9 mouse cellular contexts compared by ENCODE assay signal in the genomic region with DNA sequence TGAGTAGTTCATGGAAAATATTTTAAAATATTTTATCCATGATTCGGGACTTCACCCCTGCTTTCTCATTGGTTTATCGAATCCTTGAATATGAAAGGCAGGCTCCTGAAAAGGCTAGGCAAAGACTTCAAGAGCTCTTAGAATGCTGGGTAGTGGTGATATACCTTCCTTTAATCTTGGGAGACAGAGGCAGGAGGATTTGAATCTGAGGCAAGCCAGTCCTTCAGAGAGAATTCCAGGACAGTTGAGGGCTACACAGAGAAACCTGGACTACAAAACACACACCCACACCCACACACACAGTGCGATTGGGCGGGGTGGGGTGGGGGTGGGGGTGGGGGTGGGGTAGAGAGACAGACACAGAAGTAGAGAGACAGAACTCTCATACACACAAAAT. TPM values are rescaled to one million over a fixed set of nuclear protein-coding genes. Genes with fewer than 3 reads are reported as not detected.
DNase-seq lines count a peak whose midpoint lies in the region; ATAC-seq and TF ChIP-seq lines count a peak whose summit lies in the region.
"Had no signal": no experiment of that assay in that cellular context is flagged by ENCODE, and none has a peak within 500 bp of the region (broad histone marks: within the 10 kb centered on the region; RNA-seq: fewer than 3 reads in every experiment).

No protein-coding gene starts in this region.

- H3K9ac ChIP-seq in hindbrain, embryonic 13.5 days: no peak overlapping the region
- H3K9ac ChIP-seq in midbrain, embryonic 15.5 days: no peak overlapping the region

- peaks cover 16% of the 10 kb centered on the region for H3K4me1 ChIP-seq in hindbrain, embryonic 13.5 days (replicated peaks)
- H3K4me1 ChIP-seq in midbrain, embryonic 15.5 days: peaks cover 28% of the 10 kb centered on the region

- peak overlapping the region; percentile 65 for H3K4me2 ChIP-seq in hindbrain, embryonic 13.5 days
- H3K4me2 ChIP-seq in midbrain, embryonic 15.5 days: no peak overlapping the region; the same call in 1 of the 2 replicates

- ATAC-seq in hindbrain, embryonic 13.5 days (ENCODE audit: low FRiP score): no peak
- no peak for ATAC-seq in midbrain, embryonic 15.5 days (replicated peaks)

- peak overlapping the region; percentile 91 for H3K27ac ChIP-seq in layer of hippocampus, adult 2 months
- H3K27ac ChIP-seq in hindbrain, embryonic 13.5 days: peak overlapping the region; percentile 90; the same call in 1 of the 2 replicates
- H3K27ac ChIP-seq in midbrain, embryonic 15.5 days: peak overlapping the region; percentile 53

- no peak overlapping the region for H3K4me3 ChIP-seq in layer of hippocampus, adult 2 months
- no peak overlapping the region for H3K4me3 ChIP-seq in hindbrain, embryonic 13.5 days
- no peak overlapping the region for H3K4me3 ChIP-seq in midbrain, embryonic 15.5 days

- no peaks in the 10 kb centered on the region for H3K36me3 ChIP-seq in hindbrain, embryonic 13.5 days
- H3K36me3 ChIP-seq in midbrain, embryonic 15.5 days (replicated peaks): no peaks in the 10 kb centered on the region

- H3K27me3 ChIP-seq in hindbrain, embryonic 13.5 days: no peaks in the 10 kb centered on the region
- H3K27me3 ChIP-seq in midbrain, embryonic 15.5 days (replicated peaks): no peaks in the 10 kb centered on the region

- no peaks in the 10 kb centered on the region for H3K9me3 ChIP-seq in hindbrain, embryonic 13.5 days
- H3K9me3 ChIP-seq in midbrain, embryonic 15.5 days: no peaks in the 10 kb centered on the region

- TF ChIP-seq CTCF in layer of hippocampus, adult 2 months (conservative IDR thresholded peaks at IDR 0.05): no peak

- no peak for DNase-seq in layer of hippocampus, adult 2 months (ENCODE audit: low spot score in 2 of 2)
- no peak for DNase-seq in layer of hippocampus, adult 8-10 months (ENCODE audit: low spot score in 2 of 2)
- peak; percentile 69 for DNase-seq in c-Kit-positive CD71-positive TER-119-positive erythroid progenitor cells, embryonic 14.5 days (ENCODE audit: low spot score)
- DNase-seq in ovary, postnatal 36 days (ENCODE audit: low spot score): no peak
- DNase-seq in lung, postnatal 4 days: no peak
- no peak for DNase-seq in left cerebral cortex, adult 18-20 months (ENCODE audit: low spot score in 2 of 2)

- WGBS in hindbrain, embryonic 13.5 days: 7% methylated on average over 4 of the region's 4 CpGs
- 6% methylated on average over 4 of the region's 4 CpGs for WGBS in midbrain, embryonic 15.5 days

RNA-seq across cellular contexts. Expression of a gene that starts 1.4 kb away (rescaled TPM):
- 10 to 100 TPM; 23.0 to 24.7 TPM for total RNA-seq in layer of hippocampus, adult 2 months (2021)
- total RNA-seq in layer of hippocampus, adult 8-10 months (2022): 10 to 100 TPM; 14.1 to 21.7 (median 16.7) TPM
- 0.86 and 1.7 TPM in 2 replicates for polyA plus RNA-seq in hindbrain, embryonic 13.5 days (2015; fragmentation: Nextera tagmentation; extraction: Ambion mirVana)
- 0.37 and 0.83 TPM in 2 replicates for polyA plus RNA-seq in midbrain, embryonic 15.5 days (2015; fragmentation: Nextera tagmentation; extraction: Ambion mirVana)
- 10 to 100 TPM; 17.8 to 19.6 TPM for total RNA-seq in left cerebral cortex, adult 18-20 months (2021)

RNA-seq across cellular contexts. Expression of a gene that starts 2.5 kb away (rescaled TPM):
- 1 to 10 TPM; 3.6 to 5.9 TPM for total RNA-seq in layer of hippocampus, adult 2 months (2021)
- total RNA-seq in layer of hippocampus, adult 8-10 months (2022): 1 to 10 TPM in 3 of 4 experiments, not detected in 1; 1.7 to 3.1 (median 2.7) TPM
- 1.3 and 1.9 TPM in 2 replicates for polyA plus RNA-seq in hindbrain, embryonic 13.5 days (2015; fragmentation: Nextera tagmentation; extraction: Ambion mirVana)
- 0.41 and 1.4 TPM in 2 replicates for polyA plus RNA-seq in midbrain, embryonic 15.5 days (2015; fragmentation: Nextera tagmentation; extraction: Ambion mirVana)
- not detected for total RNA-seq in left cerebral cortex, adult 18-20 months (2021)

RNA-seq across cellular contexts. Expression of a gene that starts 3.0 kb away (rescaled TPM):
- total RNA-seq in layer of hippocampus, adult 2 months (2021): 10 to 100 TPM; 24.4 to 27.3 TPM
- 10 to 100 TPM; 18.6 to 28.1 (median 23.5) TPM for total RNA-seq in layer of hippocampus, adult 8-10 months (2022)
- polyA plus RNA-seq in hindbrain, embryonic 13.5 days (2015; fragmentation: Nextera tagmentation; extraction: Ambion mirVana): 10.5 and 12.7 TPM in 2 replicates
- polyA plus RNA-seq in midbrain, embryonic 15.5 days (2015; fragmentation: Nextera tagmentation; extraction: Ambion mirVana): 4.6 and 7.2 TPM in 2 replicates
- 10 to 100 TPM; 17.2 to 22.5 TPM for total RNA-seq in left cerebral cortex, adult 18-20 months (2021)
- polyA plus RNA-seq: urinary bladder, adult 2 months had no signal

RNA-seq across cellular contexts. Expression of a gene that starts 4.2 kb away (rescaled TPM):
- total RNA-seq in layer of hippocampus, adult 2 months (2021): 10 to 100 TPM; 13.6 to 15.0 TPM
- 10 to 100 TPM in 2 of 4 experiments, 1 to 10 TPM in 2; 3.1 to 10.4 (median 8.0) TPM for total RNA-seq in layer of hippocampus, adult 8-10 months (2022)
- polyA plus RNA-seq in hindbrain, embryonic 13.5 days (2015; fragmentation: Nextera tagmentation; extraction: Ambion mirVana): 4.2 and 4.4 TPM in 2 replicates
- 0.67 and 1.2 TPM in 2 replicates for polyA plus RNA-seq in midbrain, embryonic 15.5 days (2015; fragmentation: Nextera tagmentation; extraction: Ambion mirVana)
- total RNA-seq in left cerebral cortex, adult 18-20 months (2021): 1 to 10 TPM; 4.3 to 9.9 TPM

RNA-seq across cellular contexts. Expression of a gene that starts 8.9 kb away (rescaled TPM):
- 10 to 100 TPM; 70.9 to 73.8 TPM for total RNA-seq in layer of hippocampus, adult 2 months (2021)
- total RNA-seq in layer of hippocampus, adult 8-10 months (2022): 10 to 100 TPM; 47.4 to 67.0 (median 59.9) TPM
- 1.4 TPM in 1 of 2 replicates, not detected in the other for polyA plus RNA-seq in hindbrain, embryonic 13.5 days (2015; fragmentation: Nextera tagmentation; extraction: Ambion mirVana)
- polyA plus RNA-seq in midbrain, embryonic 15.5 days (2015; fragmentation: Nextera tagmentation; extraction: Ambion mirVana): 2.0 TPM in 1 of 2 replicates, not detected in the other
- 10 to 100 TPM; 92.6 to 94.4 TPM for total RNA-seq in left cerebral cortex, adult 18-20 months (2021)
